11 mouse cellular contexts compared by ENCODE assay signal in the genomic region with DNA sequence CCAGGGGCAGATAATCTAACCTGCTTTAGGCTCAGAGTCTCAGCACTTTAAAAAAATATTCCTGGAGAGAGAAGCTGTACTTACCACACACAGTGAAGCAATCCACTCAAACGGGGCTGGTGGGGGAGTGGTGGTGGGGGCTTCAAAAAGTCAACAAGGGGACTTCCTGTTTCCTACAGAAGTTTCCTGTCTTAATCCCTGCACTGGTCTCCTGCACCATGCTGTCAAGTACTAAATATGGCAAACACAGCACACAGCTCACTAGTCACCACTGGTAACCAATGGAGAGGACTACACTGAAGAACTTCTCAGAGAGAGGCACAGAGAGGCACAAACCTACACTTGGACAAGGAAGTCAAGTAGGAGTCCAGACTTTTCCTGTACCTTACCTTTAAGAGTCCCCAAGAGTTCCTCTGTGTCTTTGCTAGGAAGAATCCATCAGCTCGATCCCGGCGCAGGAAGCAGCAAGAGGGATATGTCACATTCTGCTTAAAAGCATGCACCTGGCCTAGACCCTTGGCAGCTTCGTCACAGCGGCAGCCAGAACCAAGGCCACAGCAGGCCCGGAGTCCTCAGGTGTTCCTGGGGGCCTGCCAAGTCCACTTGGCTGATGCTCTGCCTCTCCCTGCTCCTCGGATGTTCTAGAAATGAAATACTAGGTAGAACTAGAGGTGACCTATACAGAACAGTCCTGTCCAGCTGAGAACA.
DNase-seq lines count a peak whose midpoint lies in the region; ATAC-seq and TF ChIP-seq lines count a peak whose summit lies in the region.
"Had no signal": no experiment of that assay in that cellular context is flagged by ENCODE, and none has a peak within 500 bp of the region (broad histone marks: within the 10 kb centered on the region; RNA-seq: fewer than 3 reads in every experiment).

No protein-coding gene starts in this region.

- H3K36me3 ChIP-seq in kidney, embryonic 14.5 days (ENCODE audit: control insufficient read depth, insufficient read depth, low read length) = no peaks in the 10 kb centered on the region
- H3K36me3 ChIP-seq in hindbrain, embryonic 11.5 days (ENCODE audit: control insufficient read depth, insufficient read depth, low read length) = no peaks in the 10 kb centered on the region
- H3K36me3 ChIP-seq: embryonic facial prominence, embryonic 15.5 days; liver, embryonic 13.5 days had no signal

- ATAC-seq in kidney, embryonic 14.5 days (ENCODE audit: low FRiP score, low TSS enrichment) = no peak
- no peak for ATAC-seq in hindbrain, embryonic 11.5 days (ENCODE audit: low FRiP score)

- peak overlapping the region; percentile 73 for H3K27ac ChIP-seq in kidney, embryonic 14.5 days (ENCODE audit: low read depth, low read length)
- H3K27ac ChIP-seq in hindbrain, embryonic 11.5 days (ENCODE audit: low read depth, low read length) = 0 out of 2 replicates have a peak overlapping the region, but pooled peaks have one; percentile 11
- no peak overlapping the region for H3K27ac ChIP-seq in layer of hippocampus, adult 2 months
- H3K27ac ChIP-seq: embryonic facial prominence, embryonic 15.5 days; liver, embryonic 13.5 days had no signal

- TF ChIP-seq CTCF in layer of hippocampus, adult 2 months (conservative IDR thresholded peaks at IDR 0.05) = no peak

- H3K9ac ChIP-seq in kidney, embryonic 14.5 days (ENCODE audit: low read depth, low read length) = no peak overlapping the region
- H3K9ac ChIP-seq in hindbrain, embryonic 11.5 days (ENCODE audit: low read depth, low read length) = no peak overlapping the region
- H3K9ac ChIP-seq: embryonic facial prominence, embryonic 15.5 days; liver, embryonic 13.5 days had no signal

- H3K9me3 ChIP-seq in kidney, embryonic 14.5 days (ENCODE audit: control insufficient read depth, low read length) = no peaks in the 10 kb centered on the region
- no peaks in the 10 kb centered on the region for H3K9me3 ChIP-seq in hindbrain, embryonic 11.5 days (ENCODE audit: control insufficient read depth, low read length)
- H3K9me3 ChIP-seq: embryonic facial prominence, embryonic 15.5 days; liver, embryonic 13.5 days had no signal

- H3K4me3 ChIP-seq in kidney, embryonic 14.5 days (ENCODE audit: low read length) = peak overlapping the region; percentile 3; the same call in 1 of the 2 replicates
- H3K4me3 ChIP-seq in hindbrain, embryonic 11.5 days (ENCODE audit: low read depth, low read length) = no peak overlapping the region
- H3K4me3 ChIP-seq in layer of hippocampus, adult 2 months = no peak overlapping the region
- H3K4me3 ChIP-seq: embryonic facial prominence, embryonic 15.5 days; liver, embryonic 13.5 days had no signal

- no peaks in the 10 kb centered on the region for H3K27me3 ChIP-seq in kidney, embryonic 14.5 days (ENCODE audit: control insufficient read depth, insufficient read depth, low read length)
- H3K27me3 ChIP-seq in hindbrain, embryonic 11.5 days (ENCODE audit: control insufficient read depth, insufficient read depth, low read length) = no peaks in the 10 kb centered on the region
- H3K27me3 ChIP-seq: embryonic facial prominence, embryonic 15.5 days; liver, embryonic 13.5 days had no signal

- DNase-seq in kidney, adult 18-20 months = no peak
- peak; percentile 75 to 80 for DNase-seq in cerebellum, postnatal 10 days
- DNase-seq in hindbrain, embryonic 11.5 days (ENCODE audit: low spot score) = no peak
- peak; percentile 30 for DNase-seq in lung, postnatal 36 days
- DNase-seq in frontal cortex, postnatal 14 days (ENCODE audit: low spot score in 2 of 2) = no peak
- DNase-seq in urinary bladder, adult 2 months (ENCODE audit: low spot score) = no peak
- DNase-seq in layer of hippocampus, adult 2 months (ENCODE audit: low spot score in 2 of 2) = no peak
- DNase-seq: liver, embryonic 13.5 days; right cerebral cortex, adult 18-20 months had no signal

- peak overlapping the region; percentile 17; the same call in 1 of the 2 replicates for H3K4me2 ChIP-seq in kidney, embryonic 14.5 days (replicated peaks; ENCODE audit: low read depth, low read length)
- no peak overlapping the region for H3K4me2 ChIP-seq in hindbrain, embryonic 11.5 days (replicated peaks; ENCODE audit: low read depth, low read length)
- H3K4me2 ChIP-seq: embryonic facial prominence, embryonic 15.5 days; liver, embryonic 13.5 days had no signal

- no peaks in the 10 kb centered on the region for H3K4me1 ChIP-seq in kidney, embryonic 14.5 days (ENCODE audit: control insufficient read depth, insufficient read depth, low read length)
- no peaks in the 10 kb centered on the region for H3K4me1 ChIP-seq in hindbrain, embryonic 11.5 days (replicated peaks; ENCODE audit: control insufficient read depth, insufficient read depth, low read length)
- H3K4me1 ChIP-seq: embryonic facial prominence, embryonic 15.5 days; liver, embryonic 13.5 days had no signal

- 68% methylated on average over 8 of the region's 8 CpGs for WGBS in kidney, embryonic 14.5 days
- WGBS in hindbrain, embryonic 11.5 days = 92% methylated on average over 8 of the region's 8 CpGs

Comparison
In these comparisons a context has a peak if more than half of its experiments do, and no peak if none do; other contexts are left out.
1. DNase-seq: peak in cerebellum, postnatal 10 days (2 of 2) and lung, postnatal 36 days (single experiment); none in kidney, adult 18-20 months (single experiment), hindbrain, embryonic 11.5 days (single experiment), frontal cortex, postnatal 14 days (0 of 2), urinary bladder, adult 2 months (single experiment) and layer of hippocampus, adult 2 months (0 of 2).